Mouse (Mus musculus) layer of hippocampus, postnatal 36 days (tissue): ENCODE results near the gene Cnnm3. TPM values are rescaled to one million over a fixed set of nuclear protein-coding genes. Genes with fewer than 3 reads are reported as not detected.

Experiments
- DNase-seq, 2 experiments: peaks; one replicate each; pipeline ENCODE4 v3.0.0; 2022
- total RNA-seq, 2 experiments: library from RNA; stranded (reverse); gene quantifications; 2 replicates each; pipeline ENCODE4 v1.2.3; 2021

Cnnm3 gene
- total RNA-seq, result 10 to 100 TPM; 29.0 to 39.0 TPM

- DNase-seq, result peak; percentile 99
Measured at GRCm38 (mm10) chr1:36511289-36512021, at the start of gene Cnnm3. Cnnm3 (plus strand) TSS chr1:36511867.

- DNase-seq, result no peak
Measured at GRCm38 (mm10) chr1:36465641-36466160, 46.0 kb upstream of the Cnnm3 start.

- DNase-seq, result no peak
Measured at GRCm38 (mm10) chr1:36467446-36467845, 44.2 kb upstream of the Cnnm3 start.

GRCm38 (mm10) chr1:36469811-36470444 lies 41.7 kb upstream of the Cnnm3 start:
- DNase-seq, result no peak

GRCm38 (mm10) chr1:36471181-36472105 lies 40.2 kb upstream of the Cnnm3 start, which contains the start of gene Cnnm4:
Cnnm4 (plus strand) TSS chr1:36471620.
- DNase-seq, result peak; percentile 81 to 83

- peak in 1 of 2 experiments; percentile 41 for DNase-seq
Measured at GRCm38 (mm10) chr1:36472106-36472440, 39.6 kb upstream of the Cnnm3 start.

- DNase-seq, result no peak
Measured at GRCm38 (mm10) chr1:36473211-36473780, 38.4 kb upstream of the Cnnm3 start.

GRCm38 (mm10) chr1:36474646-36475045 lies 37.0 kb upstream of the Cnnm3 start:
- no peak for DNase-seq

GRCm38 (mm10) chr1:36475480-36476110 lies 36.1 kb upstream of the Cnnm3 start:
- DNase-seq, result no peak

GRCm38 (mm10) chr1:36476426-36476825 lies 35.2 kb upstream of the Cnnm3 start:
- DNase-seq, result no peak

- no peak for DNase-seq
Measured at GRCm38 (mm10) chr1:36478343-36478795, 33.3 kb upstream of the Cnnm3 start.

GRCm38 (mm10) chr1:36479903-36480899 lies 31.5 kb upstream of the Cnnm3 start:
- DNase-seq, result no peak

GRCm38 (mm10) chr1:36483825-36484224 lies 27.8 kb upstream of the Cnnm3 start:
- no peak for DNase-seq

GRCm38 (mm10) chr1:36485080-36485479 lies 26.6 kb upstream of the Cnnm3 start:
- no peak for DNase-seq

- no peak for DNase-seq
Measured at GRCm38 (mm10) chr1:36487111-36487510, 24.6 kb upstream of the Cnnm3 start.

GRCm38 (mm10) chr1:36489661-36490060 lies 22.0 kb upstream of the Cnnm3 start:
- DNase-seq, result no peak

GRCm38 (mm10) chr1:36492416-36493139 lies 19.1 kb upstream of the Cnnm3 start:
- no peak for DNase-seq

- no peak for DNase-seq
Measured at GRCm38 (mm10) chr1:36493299-36493698, 18.4 kb upstream of the Cnnm3 start.

GRCm38 (mm10) chr1:36496719-36497118 lies 14.9 kb upstream of the Cnnm3 start:
- no peak for DNase-seq

- no peak for DNase-seq
Measured at GRCm38 (mm10) chr1:36497312-36497711, 14.4 kb upstream of the Cnnm3 start.
